21 mouse cellular contexts compared by ENCODE assay signal in genomic region chr11:42928916-42929315, GRCm38 (mm10).
DNase-seq lines count a peak whose midpoint lies in the region; ATAC-seq and TF ChIP-seq lines count a peak whose summit lies in the region.
"Had no signal": no experiment of that assay in that cellular context is flagged by ENCODE, and none has a peak within 500 bp of the region (broad histone marks: within the 10 kb centered on the region; RNA-seq: fewer than 3 reads in every experiment).

No protein-coding gene starts in this region.

- no peak overlapping the region for H3K4me3 ChIP-seq in hindbrain, postnatal 0 days (ENCODE audit: low read length)
- H3K4me3 ChIP-seq in hindbrain, embryonic 13.5 days, result no peak overlapping the region
- no peak overlapping the region for H3K4me3 ChIP-seq in myocyte
- H3K4me3 ChIP-seq in lung, adult 2 months (replicated peaks; ENCODE audit: extremely low read depth, low read depth, low read length), result no peak overlapping the region
- H3K4me3 ChIP-seq: heart, embryonic 10.5 days; liver, embryonic 13.5 days; lung, embryonic 15.5 days; megakaryocyte, embryonic 14.5 days; midbrain, embryonic 13.5 days had no signal

- no peaks in the 10 kb centered on the region for H3K9me3 ChIP-seq in hindbrain, postnatal 0 days (ENCODE audit: low read length)
- no peaks in the 10 kb centered on the region for H3K9me3 ChIP-seq in hindbrain, embryonic 13.5 days
- H3K9me3 ChIP-seq: heart, embryonic 10.5 days; liver, embryonic 13.5 days; lung, embryonic 15.5 days; megakaryocyte, embryonic 14.5 days; midbrain, embryonic 13.5 days had no signal

- H3K27ac ChIP-seq in hindbrain, postnatal 0 days, result no peak overlapping the region
- no peak overlapping the region for H3K27ac ChIP-seq in hindbrain, embryonic 13.5 days
- H3K27ac ChIP-seq: heart, embryonic 10.5 days; liver, embryonic 13.5 days; lung, embryonic 15.5 days; midbrain, embryonic 13.5 days; stomach, postnatal 0 days had no signal

- peak; percentile 28 to 37 for DNase-seq in cerebellum, adult 18-20 months
- DNase-seq in cerebellum, postnatal 4 days (ENCODE audit: low spot score in 2 of 2), result no peak
- DNase-seq in hindbrain, postnatal 0 days (ENCODE audit: low spot score), result peak; percentile 55
- DNase-seq in right cerebral cortex, adult 18-20 months, result peak; percentile 4
- DNase-seq in right cerebral cortex, postnatal 4 days, result no peak
- no peak for DNase-seq in lung, adult 2 months
- DNase-seq: adrenal gland, postnatal 25 days; heart, postnatal 4 days; kidney, postnatal 4 days; liver, embryonic 13.5 days; lung, postnatal 36 days; thymus, adult 2 months had no signal

- 40% methylated on average over 3 of the region's 3 CpGs for WGBS in hindbrain, postnatal 0 days
- 71% methylated on average over 3 of the region's 3 CpGs for WGBS in hindbrain, embryonic 13.5 days
- 61% methylated on average over 3 of the region's 3 CpGs for WGBS in lung, adult 2 months

- no peak for TF ChIP-seq POLR2A in myocyte (IDR thresholded peaks at IDR 0.05; ENCODE audit: insufficient read length, low read depth)
- no peak for TF ChIP-seq POLR2A in lung, adult 2 months (IDR thresholded peaks at IDR 0.05; ENCODE audit: borderline replicate concordance, extremely low read depth, low read depth, low read length)

- H3K9ac ChIP-seq in hindbrain, postnatal 0 days (replicated peaks; ENCODE audit: low read length), result no peak overlapping the region
- H3K9ac ChIP-seq in hindbrain, embryonic 13.5 days, result no peak overlapping the region
- H3K9ac ChIP-seq: liver, embryonic 13.5 days; lung, embryonic 15.5 days; midbrain, embryonic 13.5 days had no signal

- no peaks in the 10 kb centered on the region for H3K27me3 ChIP-seq in hindbrain, postnatal 0 days (ENCODE audit: insufficient read depth, low read length)
- no peaks in the 10 kb centered on the region for H3K27me3 ChIP-seq in hindbrain, embryonic 13.5 days
- no peaks in the 10 kb centered on the region for H3K27me3 ChIP-seq in myocyte (ENCODE audit: control insufficient read depth, insufficient read depth, insufficient read length)
- H3K27me3 ChIP-seq: liver, embryonic 13.5 days; lung, embryonic 15.5 days; megakaryocyte, embryonic 14.5 days; midbrain, embryonic 13.5 days had no signal

- no peaks in the 10 kb centered on the region for H3K36me3 ChIP-seq in hindbrain, postnatal 0 days (ENCODE audit: insufficient read depth, low read length)
- H3K36me3 ChIP-seq in hindbrain, embryonic 13.5 days, result no peaks in the 10 kb centered on the region
- H3K36me3 ChIP-seq in myocyte (ENCODE audit: control insufficient read depth, insufficient read depth), result no peaks in the 10 kb centered on the region
- H3K36me3 ChIP-seq: heart, embryonic 10.5 days; liver, embryonic 13.5 days; lung, embryonic 15.5 days; midbrain, embryonic 13.5 days had no signal

- no peak overlapping the region for H3ac ChIP-seq in myocyte (ENCODE audit: control insufficient read depth, insufficient read length)

- no peaks in the 10 kb centered on the region for H3K79me2 ChIP-seq in myocyte (ENCODE audit: control insufficient read depth, insufficient read depth)

- ATAC-seq in hindbrain, postnatal 0 days, result no peak
- ATAC-seq in hindbrain, embryonic 13.5 days (ENCODE audit: low FRiP score), result no peak
- ATAC-seq: CD4-positive, CD25-positive, alpha-beta regulatory T cell, adult 4 months; intestine, postnatal 0 days; midbrain, embryonic 13.5 days had no signal

- no peak overlapping the region for H3K4me2 ChIP-seq in hindbrain, postnatal 0 days (ENCODE audit: low read depth, low read length)
- no peak overlapping the region for H3K4me2 ChIP-seq in hindbrain, embryonic 13.5 days
- H3K4me2 ChIP-seq in myocyte (ENCODE audit: low read depth), result peak overlapping the region; percentile 12
- H3K4me2 ChIP-seq: liver, embryonic 13.5 days; lung, embryonic 15.5 days; midbrain, embryonic 13.5 days had no signal

- H3K4me1 ChIP-seq in hindbrain, postnatal 0 days (ENCODE audit: insufficient read depth, low read length), result no peaks in the 10 kb centered on the region
- no peaks in the 10 kb centered on the region for H3K4me1 ChIP-seq in hindbrain, embryonic 13.5 days (replicated peaks)
- no peaks in the 10 kb centered on the region for H3K4me1 ChIP-seq in lung, adult 2 months (ENCODE audit: control insufficient read depth, insufficient read depth, low read length)
- H3K4me1 ChIP-seq: heart, embryonic 10.5 days; liver, embryonic 13.5 days; lung, embryonic 15.5 days; megakaryocyte, embryonic 14.5 days; midbrain, embryonic 13.5 days had no signal

- no peak for TF ChIP-seq CTCF in hindbrain, postnatal 0 days (IDR thresholded peaks at IDR 0.05; ENCODE audit: low read depth)
- no peak for TF ChIP-seq CTCF in lung, adult 2 months (IDR thresholded peaks at IDR 0.05; ENCODE audit: insufficient read depth, low read length)

TF ChIP-seq in myocyte, 11 proteins besides CTCF, POLR2A, EP300 and RAD21:
- TF ChIP-seq MAX (IDR thresholded peaks at IDR 0.05; ENCODE audit: low read depth), result no peak
- no peak for TF ChIP-seq USF1 (IDR thresholded peaks at IDR 0.05; ENCODE audit: low read depth)
- TF ChIP-seq E2F4 (IDR thresholded peaks at IDR 0.05; ENCODE audit: insufficient read depth), result no peak
- no peak for TF ChIP-seq TCF12 (IDR thresholded peaks at IDR 0.05; ENCODE audit: insufficient read depth, poor library complexity, severe bottlenecking)

Comparison
In these comparisons a context has a peak if more than half of its experiments do, and no peak if none do; other contexts are left out.
1. DNase-seq: peak in cerebellum, adult 18-20 months (2 of 2), hindbrain, postnatal 0 days (single experiment) and right cerebral cortex, adult 18-20 months (single experiment); none in cerebellum, postnatal 4 days (0 of 2), right cerebral cortex, postnatal 4 days (single experiment) and lung, adult 2 months (single experiment).